Mouse (Mus musculus): ENCODE data around the gene Clec1a. TPM values are rescaled to one million over a fixed set of nuclear protein-coding genes. Genes with fewer than 3 reads are reported as not detected.
A peak's percentile ranks its signal among the peaks of the same experiment; 100 is the strongest.
"Not testable (repeated sequence)": the region's sequence is repeated elsewhere in the genome, so short reads cannot be mapped to it uniquely, and the experiment has no call there.

Clec1a gene
- total RNA-seq (2021), result 10 to 100 TPM; 15.3 to 15.9 TPM
- long read RNA-seq, experiment 1, full-length matches to known transcripts, result 12 of 21 reads
- long read RNA-seq, experiment 1, partial matches to known transcripts, result 1 of 21 reads
- long read RNA-seq, experiment 1, other reads (novel, unspliced or antisense), result 8 of 21 reads
- long read RNA-seq, experiment 2, partial matches to known transcripts, result 0 of 6 reads
- long read RNA-seq, experiment 2, other reads (novel, unspliced or antisense), result 2 of 6 reads

- intact Hi-C loops (cut with DNase I), result no loop called here
These were observed at the start of gene Clec1a for GRCm38 (mm10) chr6:129451411-129452039. TSS of gene Clec1a (minus strand) at chr6:129452000.

GRCm38 (mm10) chr6:129499516-129499915 lies 47.7 kb upstream of the Clec1a start:
- intact Hi-C loops (cut with DNase I); DNase-seq: not testable (repeated sequence)

More at GRCm38 (mm10) chr6:129451411-129452039, at the start of gene Clec1a:
- DNase-seq, result peak; percentile 45 to 51

DNA sequence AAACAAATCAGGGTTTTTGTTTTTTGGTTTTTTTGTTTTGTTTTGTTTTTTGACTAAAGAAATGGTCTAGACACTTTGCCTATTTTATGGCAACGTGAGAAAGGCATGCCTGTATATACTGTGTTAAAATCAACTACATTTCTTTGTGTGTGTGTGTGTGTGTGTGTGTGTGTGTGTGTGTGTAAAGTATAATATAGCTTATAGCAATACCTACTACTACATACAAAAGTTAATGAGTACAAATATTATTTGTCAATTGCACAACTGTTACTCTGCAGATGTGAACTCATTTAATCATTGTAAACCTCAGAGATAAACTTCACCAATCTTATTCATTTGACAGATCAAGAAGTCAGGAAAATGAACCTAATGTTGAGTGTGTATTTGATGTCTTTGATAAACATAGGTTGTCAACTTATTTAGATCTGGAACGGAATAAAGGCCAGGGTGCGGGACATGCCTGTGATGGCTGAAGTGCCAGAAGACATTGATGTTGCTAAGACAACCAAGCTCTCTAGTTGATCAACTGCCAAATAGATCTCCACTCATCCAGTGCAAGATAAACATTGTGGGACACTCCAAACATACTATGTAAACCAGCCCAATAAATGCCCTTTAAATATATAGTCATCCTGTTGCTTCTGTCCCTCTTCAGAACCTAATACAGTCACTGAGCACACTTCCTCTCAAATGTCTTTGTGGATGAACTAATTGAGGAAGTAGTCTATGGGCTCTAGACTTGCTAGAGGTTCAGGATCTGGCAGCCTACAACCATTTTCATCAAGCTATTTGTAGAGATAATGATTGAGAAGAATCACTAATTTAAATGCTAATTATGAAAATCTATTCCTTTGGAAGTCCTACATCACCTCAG lies 45.8 kb upstream of the Clec1a start:
- intact Hi-C loops (cut with DNase I), result no loop called here
- no peak for DNase-seq

- no peak for DNase-seq
- intact Hi-C loops (cut with DNase I), result no loop called here
These were observed 43.1 kb upstream of the Clec1a start for GRCm38 (mm10) chr6:129494924-129495323.

DNA sequence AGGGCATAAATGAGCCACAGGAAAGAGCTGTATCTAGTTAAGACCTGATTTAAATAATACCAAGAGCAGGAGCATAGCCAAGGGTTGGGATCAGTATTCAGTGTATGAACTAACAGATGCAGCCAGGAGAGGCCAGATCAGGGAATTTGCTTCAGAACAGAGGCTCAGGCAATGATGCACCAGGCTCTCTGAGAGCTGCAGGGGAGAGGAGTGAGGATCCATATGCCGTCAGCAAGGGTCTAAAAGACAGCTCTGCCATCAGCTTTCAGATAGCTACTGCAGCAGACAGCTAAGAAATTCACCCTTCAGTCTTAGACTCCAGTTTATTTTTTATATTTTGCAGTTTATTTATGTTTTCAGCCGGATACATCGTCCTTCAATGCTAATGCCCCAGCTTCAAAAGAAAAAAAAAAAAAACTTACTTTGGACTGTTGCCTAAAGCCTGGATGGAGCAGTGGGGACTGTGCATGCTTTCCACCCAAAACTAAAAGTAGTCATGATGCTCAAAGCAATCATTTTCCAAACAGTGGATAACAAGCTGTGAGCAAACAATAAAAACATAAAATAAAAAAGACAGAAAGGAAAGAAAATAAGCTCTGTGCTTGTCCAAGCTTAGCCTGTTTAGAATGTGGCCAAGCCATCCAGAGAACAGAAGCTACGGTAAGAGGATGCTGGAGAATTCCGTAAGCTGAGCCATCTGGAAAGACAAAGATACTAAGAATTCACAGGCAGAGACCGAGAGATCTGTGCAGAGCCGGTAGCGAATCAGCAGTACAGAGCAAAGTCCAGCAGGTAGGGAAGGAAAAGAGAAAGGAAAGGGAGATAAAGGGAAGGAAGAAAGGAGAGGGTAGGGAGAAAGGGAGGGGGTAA lies 28.5 kb upstream of the Clec1a start:
- intact Hi-C loops (cut with DNase I), result no loop called here
- DNase-seq, result no peak

GRCm38 (mm10) chr6:129476404-129477126 lies 24.8 kb upstream of the Clec1a start:
- intact Hi-C loops (cut with DNase I), result loop anchor here (1.0 to 2.0 kb wide), 2 partner anchors 40 to 83 kb away; no protein-coding TSS in a partner anchor
- peak; percentile 1 to 23 for DNase-seq

DNA sequence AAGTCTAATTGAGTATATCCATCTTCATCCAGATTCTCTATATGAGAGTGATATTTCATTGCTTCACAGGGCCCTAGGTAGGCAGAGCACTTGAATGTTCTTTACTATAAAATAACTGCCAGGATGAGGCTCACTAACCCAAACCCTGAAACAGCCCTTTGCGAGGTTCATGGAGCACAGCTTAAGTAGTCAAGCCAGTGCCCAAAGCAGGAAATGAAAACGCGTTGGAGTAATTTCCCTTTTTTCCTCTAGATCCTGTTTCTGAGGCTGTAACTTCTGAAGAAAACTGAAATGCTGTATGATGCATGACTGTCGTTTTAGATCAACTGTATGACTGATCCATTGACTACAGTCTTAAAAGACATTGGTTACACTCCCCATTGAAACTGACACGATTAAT lies 20.8 kb upstream of the Clec1a start:
- intact Hi-C loops (cut with DNase I), result no loop called here

DNA sequence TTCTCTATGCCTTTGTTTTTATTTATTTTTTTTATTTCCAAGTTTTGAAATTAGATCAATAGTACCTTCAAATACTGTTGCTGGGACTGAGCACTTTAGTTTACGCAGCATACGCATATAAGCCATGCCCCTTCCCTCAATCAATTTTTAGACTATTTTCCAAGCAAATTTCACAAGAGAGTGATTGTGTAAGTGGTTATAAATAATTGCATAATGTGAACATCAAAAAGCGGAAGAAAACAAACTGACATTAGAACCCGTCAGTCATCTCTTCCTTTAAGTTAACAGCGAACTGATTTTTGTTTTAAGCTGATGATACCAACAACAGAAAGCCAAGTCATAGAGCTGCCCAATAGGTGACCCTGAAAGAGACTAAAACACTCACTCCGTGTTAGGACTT lies 19.6 kb upstream of the Clec1a start:
- DNase-seq, result no peak
- intact Hi-C loops (cut with DNase I), result no loop called here

More for the DNA sequence above, 20.8 kb upstream of the Clec1a start:
- DNase-seq, result no peak

- DNase-seq, result no peak
- intact Hi-C loops (cut with DNase I), result no loop called here
These were observed 2.1 kb downstream of the Clec1a start for GRCm38 (mm10) chr6:129449743-129450142.

DNA sequence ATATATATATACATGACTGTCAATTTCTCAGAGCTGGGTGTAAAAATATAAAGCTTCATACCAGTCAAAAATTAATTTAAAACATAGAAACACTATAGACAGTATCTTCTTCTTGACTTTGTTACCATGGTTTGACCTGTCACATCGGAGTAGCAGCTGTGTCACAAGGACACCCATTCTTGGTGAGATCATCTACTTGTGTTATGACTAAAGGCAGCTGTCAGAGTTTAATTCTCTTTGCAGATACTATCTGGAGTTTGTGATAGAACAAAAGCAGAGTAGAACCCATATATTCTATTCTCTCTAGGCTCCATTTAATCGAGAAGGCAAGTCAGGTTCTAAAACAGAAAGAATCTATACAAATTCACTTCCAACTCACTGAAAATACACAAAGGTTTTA lies 13.8 kb downstream of the Clec1a start:
- intact Hi-C loops (cut with DNase I), result no loop called here
- no peak for DNase-seq

DNA sequence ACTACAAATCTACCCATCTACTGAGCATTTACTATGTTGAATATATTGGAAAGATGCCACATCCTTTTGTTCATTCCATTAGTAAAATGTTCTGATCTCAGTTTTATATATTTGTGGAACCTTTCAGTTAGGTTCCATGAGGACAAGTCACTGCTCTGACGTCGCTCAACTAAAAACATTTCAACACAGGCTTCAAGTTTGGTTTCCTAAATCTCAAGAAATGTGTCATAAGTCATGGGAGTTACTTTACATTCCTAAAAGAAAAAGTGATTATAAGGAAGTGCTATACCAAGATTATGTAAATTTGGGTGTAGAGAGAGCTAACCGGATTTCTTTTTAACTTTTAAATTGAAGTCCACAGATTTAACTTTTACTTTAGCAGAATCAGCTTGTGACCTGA lies 15.8 kb downstream of the Clec1a start:
- DNase-seq, result no peak
- intact Hi-C loops (cut with DNase I), result no loop called here

DNA sequence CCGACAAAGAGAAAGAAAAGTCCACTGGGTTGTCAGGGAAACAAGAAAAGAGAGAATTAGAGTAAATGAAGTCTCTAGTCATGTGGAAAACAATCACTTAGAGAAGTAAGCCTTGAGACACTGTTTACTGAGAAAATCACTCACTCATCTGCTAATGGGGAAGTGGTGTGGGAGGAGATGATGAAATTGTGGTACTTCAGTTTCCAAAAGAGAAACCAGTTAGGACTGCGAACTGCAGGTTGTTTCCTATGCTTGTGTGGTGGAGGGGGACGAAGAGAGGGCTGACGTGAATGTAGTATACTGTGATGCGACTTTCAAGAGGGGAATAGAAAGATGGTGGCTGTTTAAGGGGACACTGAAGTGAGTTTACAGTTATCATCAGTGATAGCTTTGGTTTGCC lies 17.6 kb downstream of the Clec1a start:
- intact Hi-C loops (cut with DNase I), result no loop called here
- DNase-seq, result no peak

GRCm38 (mm10) chr6:129427281-129427680 lies 24.5 kb downstream of the Clec1a start:
- intact Hi-C loops (cut with DNase I), result no loop called here
- DNase-seq, result no peak

DNA sequence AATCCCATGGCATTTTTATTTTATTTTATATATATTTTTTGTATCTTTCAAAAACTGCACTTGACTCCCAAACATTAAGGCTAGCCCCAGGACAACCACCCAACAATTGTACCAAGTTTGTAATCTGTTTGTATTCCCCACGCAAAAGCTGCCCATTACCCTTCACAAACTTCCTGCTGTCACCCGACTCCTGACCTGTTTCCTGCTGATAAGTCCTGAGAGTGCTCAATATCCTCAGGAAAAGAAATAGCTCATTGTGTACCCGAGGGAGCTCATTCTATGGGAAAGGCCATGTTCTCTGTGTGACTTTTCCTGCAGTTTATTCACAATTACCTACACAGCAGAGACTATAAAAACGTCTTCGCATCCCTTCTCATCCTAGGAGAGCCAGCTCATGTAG lies 26.0 kb downstream of the Clec1a start:
- intact Hi-C loops (cut with DNase I), result no loop called here
- DNase-seq, result peak; percentile 27 to 29

DNA sequence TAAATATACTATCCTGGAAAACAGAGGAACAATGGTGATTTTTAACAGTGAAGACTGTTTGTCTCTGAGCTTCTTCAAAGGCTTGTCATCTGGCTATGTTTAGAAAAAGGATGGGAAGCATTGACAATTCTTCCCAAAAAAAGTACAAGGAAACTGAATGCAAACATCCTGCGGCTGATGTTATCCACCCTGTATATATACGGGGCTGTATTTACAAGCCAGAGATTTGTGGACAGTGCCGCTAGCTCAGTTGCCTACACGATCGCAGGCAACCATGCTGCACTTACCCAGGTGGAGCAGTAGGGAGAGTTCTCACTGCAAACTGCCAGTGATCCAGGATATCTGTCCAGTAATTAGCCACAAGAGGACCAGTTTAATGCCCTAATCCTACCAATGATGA lies 26.6 kb downstream of the Clec1a start:
- intact Hi-C loops (cut with DNase I), result no loop called here
- no peak for DNase-seq

DNA sequence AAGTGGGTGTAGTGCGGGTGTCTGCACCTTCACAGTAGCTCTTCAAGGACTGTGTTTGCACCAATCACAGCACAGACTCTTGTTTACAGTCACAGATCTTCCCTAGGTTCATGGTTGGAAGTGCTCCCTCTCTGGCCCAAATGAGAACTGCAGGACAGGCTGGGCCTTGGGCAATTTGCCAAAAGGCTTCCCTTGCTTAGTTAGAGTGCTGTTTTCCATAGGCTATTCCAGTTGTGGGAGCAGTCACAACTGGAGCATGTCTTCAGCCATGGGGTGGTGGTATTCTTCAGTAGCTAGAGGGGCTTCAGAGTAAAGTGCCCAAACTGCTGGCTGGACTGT lies 28.1 kb downstream of the Clec1a start:
- DNase-seq, result peak; percentile 77 to 87
- intact Hi-C loops (cut with DNase I), result no loop called here

GRCm38 (mm10) chr6:129423040-129423733 lies 28.6 kb downstream of the Clec1a start:
- peak; percentile 32 to 51 for DNase-seq
- intact Hi-C loops (cut with DNase I), result no loop called here

DNA sequence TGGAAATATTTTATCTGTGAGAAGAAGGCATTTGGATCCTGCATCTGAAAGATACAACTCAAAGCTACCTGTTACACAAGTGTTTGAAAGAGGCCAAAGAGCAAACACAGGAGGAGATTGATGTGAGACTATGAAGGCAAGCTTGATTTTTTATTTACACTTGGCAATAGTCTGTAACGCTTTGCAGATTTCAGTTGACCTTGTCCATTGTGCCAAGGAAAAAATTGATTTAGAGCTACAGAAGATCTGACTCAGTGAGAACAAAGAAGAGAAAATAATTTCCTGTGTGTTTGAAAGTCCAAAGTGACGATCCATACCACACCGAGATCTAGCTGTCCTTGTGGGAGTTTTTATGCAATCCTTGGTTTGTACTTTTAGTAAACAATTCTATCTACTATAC lies 29.5 kb downstream of the Clec1a start:
- DNase-seq, result no peak
- intact Hi-C loops (cut with DNase I), result no loop called here

DNA sequence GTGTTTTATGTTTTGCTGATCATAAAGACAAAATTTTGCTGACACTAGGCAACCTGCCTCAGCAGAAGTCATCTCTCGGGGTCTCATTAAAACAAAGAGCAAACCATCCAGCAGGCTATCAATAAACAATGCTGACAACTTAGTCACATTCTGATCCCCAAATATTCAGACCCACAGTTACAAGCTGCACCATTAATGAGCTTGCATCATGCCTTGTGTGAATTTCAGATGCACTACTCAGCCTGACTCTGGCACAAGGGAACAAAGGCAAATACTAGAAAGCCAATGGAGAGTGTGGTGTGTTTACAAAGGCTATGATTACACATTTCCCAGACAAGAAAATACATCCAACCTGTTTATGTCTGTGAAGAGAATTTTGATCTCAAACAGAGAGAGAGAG lies 37.6 kb downstream of the Clec1a start:
- DNase-seq, result no peak
- intact Hi-C loops (cut with DNase I), result no loop called here
